Mouse (Mus musculus) MEL (cell line): ENCODE data around the gene Dgkg. TPM values are rescaled to one million over a fixed set of nuclear protein-coding genes. Genes with fewer than 3 reads are reported as not detected.
A peak's percentile ranks its signal among the peaks of the same experiment; 100 is the strongest.

Experiments
- DNase-seq: peaks from one replicate; pipeline ENCODE4 v3.0.0; 2011; ENCODE audit warnings: low read depth, low spot score
- H3K27ac ChIP-seq: 2 replicates; pipeline ENCODE4 v1.5.1; 2012; ENCODE audit warnings: low read depth, mild to moderate bottlenecking, control low read depth, low read length, moderate library complexity; ENCODE audit not compliant: control insufficient read depth
- H3K27me3 ChIP-seq, 2 experiments: fragments of 150-350 bp in 1 of 2; sonication (generic) in 1 of 2; 2 replicates each; pipeline ENCODE4 v1.6.1; 2012; ENCODE audit warnings: low read length in 2 of 2, mild to moderate bottlenecking in 2 of 2, improper control_type of control experiment in 1 of 2, moderate library complexity in 1 of 2; ENCODE audit not compliant: insufficient read depth in 2 of 2, control insufficient read depth in 1 of 2
- H3K36me3 ChIP-seq, 2 experiments: 2 replicates each; pipeline ENCODE4 v1.6.1; 2012 to 2014; ENCODE audit warnings: low read length in 2 of 2, improper control_type of control experiment in 1 of 2, inconsistent platforms in 1 of 2, mild to moderate bottlenecking in 1 of 2; ENCODE audit not compliant: insufficient read depth in 2 of 2, control insufficient read depth in 1 of 2
- H3K4me1 ChIP-seq, 2 experiments: fragments of 150-350 bp in 1 of 2; sonication (generic) in 1 of 2; 2 replicates each; pipeline ENCODE4 v1.6.1; 2012; ENCODE audit warnings: low read length in 2 of 2, improper control_type of control experiment in 1 of 2, mild to moderate bottlenecking in 1 of 2; ENCODE audit not compliant: insufficient read depth in 2 of 2, control insufficient read depth in 1 of 2
- H3K4me3 ChIP-seq, 2 experiments: fragments of 150-350 bp in 1 of 2; sonication (generic) in 1 of 2; 2 replicates each; pipeline ENCODE4 v1.5.1; 2012; ENCODE audit warnings: low read depth in 2 of 2, low read length in 2 of 2, mild to moderate bottlenecking in 2 of 2, moderate library complexity in 2 of 2, control low read depth in 1 of 2, improper control_type of control experiment in 1 of 2; ENCODE audit not compliant: control insufficient read depth in 1 of 2, insufficient read depth in 1 of 2
- H3K79me2 ChIP-seq: 2 replicates; pipeline ENCODE4 v1.6.1; 2012; ENCODE audit warnings: mild to moderate bottlenecking, low read length, moderate library complexity; ENCODE audit not compliant: control insufficient read depth, poor library complexity, insufficient read depth
- H3K9ac ChIP-seq: 2 replicates; pipeline ENCODE4 v1.6.1; 2012; ENCODE audit warnings: low read depth, mild to moderate bottlenecking, control low read depth, low read length, moderate library complexity; ENCODE audit not compliant: control insufficient read depth, poor library complexity, severe bottlenecking
- H3K9me3 ChIP-seq: fragments of 150-350 bp; sonication (generic); replicated peaks from 2 replicates; pipeline ENCODE4 v1.6.1; 2012; ENCODE audit warnings: mild to moderate bottlenecking, low read length, improper control_type of control experiment, moderate library complexity; ENCODE audit not compliant: insufficient read depth
- CHD2 ChIP-seq: IDR thresholded peaks from 2 replicates; pipeline ENCODE4 v1.6.1; 2011; ENCODE audit warnings: low read length, improper control_type of control experiment
- CTCF ChIP-seq, 3 experiments: IDR thresholded peaks in 2 of 3; conservative IDR thresholded peaks in 1 of 3; 2 replicates each; pipeline ENCODE4 v1.5.1; 2011 to 2012; ENCODE audit warnings: low read length in 3 of 3, low read depth in 2 of 3, mild to moderate bottlenecking in 2 of 3, improper control_type of control experiment in 1 of 3, inconsistent platforms in 1 of 3, mixed read lengths in 1 of 3, moderate library complexity in 1 of 3; ENCODE audit not compliant: control insufficient read depth in 1 of 3, insufficient read depth in 1 of 3, poor library complexity in 1 of 3, severe bottlenecking in 1 of 3
- GATA1 ChIP-seq: IDR thresholded peaks from 2 replicates; pipeline ENCODE4 v1.6.1; 2011; ENCODE audit warnings: low read depth, low read length, improper control_type of control experiment
- JUND ChIP-seq: IDR thresholded peaks from 2 replicates; pipeline ENCODE4 v1.6.1; 2011; ENCODE audit warnings: low read depth, mild to moderate bottlenecking, improper control_type of control experiment, low read length
- MAFK ChIP-seq: IDR thresholded peaks from 2 replicates; pipeline ENCODE4 v1.6.1; 2011; ENCODE audit warnings: low read depth, mild to moderate bottlenecking, low read length, improper control_type of control experiment, borderline replicate concordance
- MEF2A ChIP-seq: IDR thresholded peaks from 2 replicates; pipeline ENCODE4 v1.6.1; 2014; ENCODE audit warnings: low read depth, mild to moderate bottlenecking, inconsistent platforms, low read length, improper control_type of control experiment; ENCODE audit not compliant: poor library complexity, insufficient replicate concordance, severe bottlenecking; ENCODE audit errors: extremely low read depth
- NRF1 ChIP-seq: IDR thresholded peaks from 2 replicates; pipeline ENCODE4 v1.6.1; 2014; ENCODE audit warnings: low read depth, mild to moderate bottlenecking, inconsistent platforms, low read length, improper control_type of control experiment, moderate library complexity; ENCODE audit not compliant: poor library complexity, insufficient read depth, severe bottlenecking
- RAD21 ChIP-seq: IDR thresholded peaks from 2 replicates; pipeline ENCODE4 v1.6.1; 2011; ENCODE audit warnings: mild to moderate bottlenecking, low read depth, low read length, improper control_type of control experiment
- SIN3A ChIP-seq: IDR thresholded peaks from 2 replicates; pipeline ENCODE4 v1.6.1; 2012; ENCODE audit warnings: low read length, improper control_type of control experiment, inconsistent platforms
- SMC3 ChIP-seq: IDR thresholded peaks from 2 replicates; pipeline ENCODE4 v1.6.1; 2011; ENCODE audit warnings: low read depth, low read length, improper control_type of control experiment
- TBP ChIP-seq: IDR thresholded peaks from 2 replicates; pipeline ENCODE4 v1.8.0; 2011; ENCODE audit warnings: low read depth, low read length, improper control_type of control experiment
- UBTF ChIP-seq: IDR thresholded peaks from 2 replicates; pipeline ENCODE4 v1.6.1; 2012; ENCODE audit warnings: low read depth, mild to moderate bottlenecking, inconsistent platforms, low read length, improper control_type of control experiment, moderate library complexity, borderline replicate concordance; ENCODE audit not compliant: insufficient read depth
- ZC3H11A ChIP-seq: IDR thresholded peaks from 2 replicates; pipeline ENCODE4 v1.6.1; 2012; ENCODE audit warnings: low read depth, mild to moderate bottlenecking, inconsistent platforms, low read length, improper control_type of control experiment
- ZKSCAN1 ChIP-seq: IDR thresholded peaks from 2 replicates; pipeline ENCODE4 v1.6.1; 2012; ENCODE audit warnings: low read depth, mild to moderate bottlenecking, inconsistent platforms, low read length, improper control_type of control experiment, moderate library complexity
- ZNF384 ChIP-seq: IDR thresholded peaks from 2 replicates; pipeline ENCODE4 v1.6.1; 2012; ENCODE audit warnings: low read depth, mild to moderate bottlenecking, inconsistent platforms, low read length, improper control_type of control experiment
- polyA plus RNA-seq, 2 experiments: library from polyadenylated mRNA; stranded (reverse) in 1 of 2; unstranded in 1 of 2; fragments of >175 nt in 1 of 2; fragments of >200 nt in 1 of 2; gene quantifications; 2 replicates each; pipeline versions ENCODE4 v1.2.1 to v1.2.4; 2012; ENCODE audit warnings: low replicate concordance in 2 of 2, low read depth in 1 of 2; ENCODE audit not compliant: insufficient read length in 2 of 2, insufficient read depth in 1 of 2, missing spikeins in 1 of 2
- total RNA-seq: library from RNA; depleted of rRNA; stranded (reverse); fragments of 300-350 nt; gene quantifications from 2 replicates; pipeline ENCODE4 v1.2.3, GENCODE M21; 2012

Dgkg gene
- total and polyA plus RNA-seq, 3 experiments, result not detected

DNA sequence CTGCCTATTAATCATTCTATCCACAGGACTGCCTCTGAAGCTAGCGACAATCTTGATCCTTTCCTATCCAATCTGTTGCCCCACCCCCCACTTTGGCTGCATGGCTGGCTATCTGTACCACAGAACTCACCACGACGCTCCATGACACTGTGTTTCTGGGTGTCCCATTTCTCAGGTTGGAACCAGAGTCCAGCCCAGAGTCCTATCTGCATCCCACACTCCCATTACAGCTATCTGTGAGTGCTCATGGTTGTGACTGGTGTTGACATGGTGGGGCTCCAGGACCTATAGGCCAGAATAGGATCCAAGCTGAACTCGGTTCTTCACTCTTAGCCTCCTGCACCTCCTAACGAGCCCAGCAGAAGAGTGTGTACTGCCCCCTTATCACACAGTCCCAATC is 107.7 kb downstream of the Dgkg start:
- no peak overlapping the region for H3K27ac ChIP-seq
- H3K27me3 ChIP-seq, result no peaks in the 10 kb centered on the region; a peak in 1 of 4 replicates
- no peak for DNase-seq
- H3K36me3 ChIP-seq, result no peaks in the 10 kb centered on the region
- no peak for TF ChIP-seq JUND
- no peak for TF ChIP-seq CHD2
- TF ChIP-seq ZC3H11A, result no peak
- no peak for TF ChIP-seq NRF1
- TF ChIP-seq UBTF, result no peak
- no peak for TF ChIP-seq GATA1
- no peaks in the 10 kb centered on the region for H3K4me1 ChIP-seq
- no peaks in the 10 kb centered on the region for H3K79me2 ChIP-seq
- H3K9me3 ChIP-seq, result no peaks in the 10 kb centered on the region
- no peak overlapping the region for H3K4me3 ChIP-seq
- no peak overlapping the region for H3K9ac ChIP-seq

DNA sequence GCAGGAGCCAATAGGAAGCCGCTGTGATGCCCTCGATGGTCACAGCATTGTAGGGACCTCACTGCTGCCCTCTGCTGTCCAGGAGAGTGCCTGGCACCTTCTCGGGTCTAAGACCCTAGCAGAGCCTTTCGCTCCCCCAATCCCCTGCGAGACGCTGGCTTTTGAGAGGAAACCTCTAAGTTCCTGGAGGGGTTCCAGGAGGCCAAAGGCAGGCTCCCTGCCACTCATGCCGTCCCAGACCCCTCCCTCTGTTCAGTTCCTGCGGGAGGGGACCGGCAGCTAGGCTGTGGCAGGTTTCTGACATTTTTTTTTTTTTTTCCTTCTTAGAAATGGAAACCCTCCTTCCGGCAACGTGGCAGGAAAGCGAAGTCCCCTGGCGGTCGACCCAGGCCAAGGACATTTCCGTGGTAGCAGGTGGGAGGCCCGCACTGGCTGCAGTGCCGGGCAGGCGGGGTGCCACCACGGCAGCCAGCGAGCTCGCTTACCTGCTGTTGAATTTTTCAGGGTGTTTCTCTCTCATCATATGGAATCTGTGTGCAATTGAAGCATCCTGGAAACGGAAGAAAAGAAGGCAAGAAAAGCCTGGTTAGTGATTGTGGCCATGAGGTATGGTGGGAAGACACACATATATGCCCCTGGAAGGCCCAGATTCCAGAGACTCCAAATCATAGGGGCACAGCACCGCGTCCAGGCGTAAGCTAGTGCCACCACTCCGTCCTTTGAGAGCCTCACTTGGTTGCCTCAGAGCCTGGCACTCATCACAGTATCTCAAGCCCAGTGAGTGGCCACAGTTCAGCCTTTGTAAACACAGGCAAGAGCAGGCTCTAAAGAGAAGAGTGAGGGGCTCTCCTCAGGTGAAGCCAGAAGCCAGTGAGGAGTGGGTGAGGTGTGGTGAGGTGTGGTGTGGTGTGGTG is 108.6 kb downstream of the Dgkg start:
- DNase-seq, result peak; percentile 77
- Histone ChIP-seq H3K79me2 (no peaks in the 10 kb centered on the region), H3K4me3 (peak overlapping the region; percentile 45 to 50; a peak in 3 of 4 replicates), H3K4me1 (no peaks in the 10 kb centered on the region), H3K9me3 (no peaks in the 10 kb centered on the region), H3K27me3 (no peaks in the 10 kb centered on the region; a peak in 1 of 4 replicates), H3K27ac (no peak overlapping the region), H3K9ac (peak overlapping the region; percentile 56), H3K36me3 (no peaks in the 10 kb centered on the region)
- peak; percentile 58 for TF ChIP-seq ZC3H11A
- no peak for TF ChIP-seq TBP
- peak; percentile 77 to 83 (median 78) for TF ChIP-seq CTCF (IDR thresholded peaks at IDR 0.05 in 2 of 3, conservative IDR thresholded peaks at IDR 0.05 in 1 of 3; ENCODE audit: control insufficient read depth in 1 of 3, insufficient read depth in 1 of 3, low read depth in 2 of 3, low read length in 3 of 3, poor library complexity in 1 of 3, severe bottlenecking in 1 of 3)
- TF ChIP-seq MEF2A, result no peak
- TF ChIP-seq ZNF384, result peak; percentile 71; the same call in 1 of the 2 replicates
- TF ChIP-seq SIN3A, result no peak
- TF ChIP-seq GATA1, result no peak
- TF ChIP-seq ZKSCAN1, result no peak
- TF ChIP-seq SMC3, result peak; percentile 89
- peak; percentile 52 for TF ChIP-seq RAD21
- no peak for TF ChIP-seq MAFK
- TF ChIP-seq UBTF, result no peak
